Mouse (Mus musculus): ENCODE results near the gene Adrm1.

- TF ChIP-seq POLR2A (IDR thresholded peaks at IDR 0.05; ENCODE audit: borderline replicate concordance, insufficient read depth, low read length): no peak
- no peak for TF ChIP-seq CTCF (IDR thresholded peaks at IDR 0.05; ENCODE audit: borderline replicate concordance, insufficient read depth, low read depth, low read length)
Measured at GRCm38 (mm10) chr2:180126195-180126594, 45.1 kb upstream of the Adrm1 start.

Data from cerebellum, adult 2 months (tissue).